Mouse (Mus musculus) liver, embryonic 14.5 days (tissue): Measurements from ENCODE around the gene Gm49320. TPM values are rescaled to one million over a fixed set of nuclear protein-coding genes. Genes with fewer than 3 reads are reported as not detected.

Experiments used
- ATAC-seq: fragments of 200-750 bp; cut with Nextera tagmentation; 2 replicates; pipeline ENCODE4 v1.8.0; 2017; ENCODE audit warnings: moderate number of reproducible peaks, mild to moderate bottlenecking, moderate library complexity; ENCODE audit not compliant: insufficient read depth
- DNase-seq, 3 experiments: peaks; one replicate each; pipeline ENCODE4 v3.0.0-alpha.2; 2012 to 2013; ENCODE audit warnings: low read depth in 3 of 3, low spot score in 3 of 3
- H3K27ac ChIP-seq: fragments of 300-500 bp; sonication (generic); 2 replicates; pipeline ENCODE4 v1.5.1; 2014; ENCODE audit warnings: moderate library complexity, mild to moderate bottlenecking, control low read depth, inconsistent platforms
- H3K27me3 ChIP-seq: fragments of 300-500 bp; sonication (generic); 2 replicates; pipeline ENCODE4 v1.6.1; 2014; ENCODE audit warnings: mild to moderate bottlenecking, low read length, moderate library complexity; ENCODE audit not compliant: control insufficient read depth, insufficient read depth
- H3K36me3 ChIP-seq: fragments of 300-500 bp; sonication (generic); replicated peaks from 2 replicates; pipeline ENCODE4 v1.6.1; 2014; ENCODE audit warnings: low read depth; ENCODE audit not compliant: control insufficient read depth, insufficient read depth
- H3K4me1 ChIP-seq, 2 experiments: fragments of 200-500 bp in 1 of 2; fragments of 300-500 bp in 1 of 2; sonication (generic) in 1 of 2; replicated peaks; 2 replicates each; pipeline ENCODE4 v1.6.1; 2012 to 2014; ENCODE audit warnings: antibody characterized with exemption in 1 of 2, inconsistent platforms in 1 of 2, low read length in 1 of 2; ENCODE audit not compliant: control insufficient read depth in 2 of 2, insufficient read depth in 2 of 2
- H3K4me2 ChIP-seq: fragments of 300-500 bp; sonication (generic); 2 replicates; pipeline ENCODE4 v1.6.1; 2014; ENCODE audit warnings: low read depth, mild to moderate bottlenecking, control low read depth, moderate library complexity
- H3K4me3 ChIP-seq, 2 experiments: fragments of 200-500 bp in 1 of 2; fragments of 300-500 bp in 1 of 2; sonication (generic) in 1 of 2; 2 replicates each; pipeline ENCODE4 v1.5.1; 2012 to 2014; ENCODE audit warnings: low read depth in 2 of 2, low read length in 2 of 2, mild to moderate bottlenecking in 2 of 2, control low read depth in 1 of 2, inconsistent platforms in 1 of 2, moderate library complexity in 1 of 2; ENCODE audit not compliant: insufficient read depth in 1 of 2
- H3K9ac ChIP-seq: fragments of 300-500 bp; sonication (generic); replicated peaks from 2 replicates; pipeline ENCODE4 v1.6.1; 2014; ENCODE audit warnings: mild to moderate bottlenecking, control low read depth, moderate library complexity
- H3K9me3 ChIP-seq: fragments of 300-500 bp; sonication (generic); 2 replicates; pipeline ENCODE4 v1.6.1; 2016; ENCODE audit warnings: low read length, mixed read lengths; ENCODE audit not compliant: control insufficient read depth
- CTCF ChIP-seq: IDR thresholded peaks from 2 replicates; pipeline ENCODE4 v1.5.1; 2016; ENCODE audit warnings: antibody characterized with exemption, low read depth, control low read depth
- EP300 ChIP-seq: IDR thresholded peaks from 2 replicates; pipeline ENCODE4 v1.6.1; 2016; ENCODE audit warnings: antibody characterized with exemption, low read depth
- WGBS: fragments of 180-500 bp; shearing (Covaris S2); extraction: QIAGEN DNeasy Blood & Tissue Kit; methylation state at CpG from one replicate; pipeline ENCODE4 v1.1.7; 2014; ENCODE audit not compliant: insufficient replicate concordance; 5-methylcytosine and 5-hydroxymethylcytosine counted together
- polyA plus RNA-seq, 2 experiments: library from polyadenylated mRNA; depleted of rRNA in 1 of 2; stranded (reverse) in 1 of 2; unstranded in 1 of 2; fragments of >200 nt; fragmentation: Nextera tagmentation in 1 of 2; extraction: Ambion mirVana in 1 of 2; gene quantifications; 2 replicates each; pipeline versions ENCODE4 v1.2.1 to v1.2.3; 2012 to 2014

Gene Gm49320
- polyA plus RNA-seq, 2 experiments, result 0.14 to 0.47 TPM

- DNase-seq (no peak), ATAC-seq (no peak)
- peaks cover 50% of the 10 kb centered on the region for H3K36me3 ChIP-seq
- H3K4me3 ChIP-seq, result no peak overlapping the region
- TF ChIP-seq EP300, result no peak
- TF ChIP-seq CTCF, result no peak
- no peak overlapping the region for H3K27ac ChIP-seq
- no peaks in the 10 kb centered on the region for H3K27me3 ChIP-seq
- no peak overlapping the region for H3K4me2 ChIP-seq
- no peaks in the 10 kb centered on the region for H3K9me3 ChIP-seq
- no peaks in the 10 kb centered on the region for H3K4me1 ChIP-seq
- 80% methylated on average over 15 of the region's 15 CpGs for WGBS
- H3K9ac ChIP-seq, result no peak overlapping the region
These were observed 26.7 kb downstream of the Gm49320 start for GRCm38 (mm10) chr8:4265160-4265914.

- no peak overlapping the region for H3K27ac ChIP-seq
- no peaks in the 10 kb centered on the region for H3K27me3 ChIP-seq
- TF ChIP-seq CTCF, result peak; percentile 68
- TF ChIP-seq EP300, result no peak
- H3K9me3 ChIP-seq, result no peaks in the 10 kb centered on the region
- H3K4me2 ChIP-seq, result no peak overlapping the region
- H3K4me1 ChIP-seq, result no peaks in the 10 kb centered on the region
- ATAC-seq (peak; percentile 47; the same call in 1 of the 2 replicates), DNase-seq (no peak)
- WGBS, result 81% methylated on average over 15 of the region's 15 CpGs
- peaks cover 49% of the 10 kb centered on the region for H3K36me3 ChIP-seq
- H3K4me3 ChIP-seq, result no peak overlapping the region
- no peak overlapping the region for H3K9ac ChIP-seq
These were observed 29.0 kb downstream of the Gm49320 start for GRCm38 (mm10) chr8:4267627-4268026.

- WGBS, result 86% methylated on average over 6 of the region's 6 CpGs
- no peaks in the 10 kb centered on the region for H3K9me3 ChIP-seq
- ATAC-seq, result no peak
- peaks cover 3 to 7% of the 10 kb centered on the region in 2 experiments for H3K4me1 ChIP-seq
- H3K36me3 ChIP-seq, result peaks cover 52% of the 10 kb centered on the region
- no peak overlapping the region for H3K27ac ChIP-seq
- H3K27me3 ChIP-seq, result no peaks in the 10 kb centered on the region
- H3K4me3 ChIP-seq, result no peak overlapping the region
- DNase-seq, result no peak
- H3K9ac ChIP-seq, result no peak overlapping the region
- H3K4me2 ChIP-seq, result no peak overlapping the region
- no peak for TF ChIP-seq EP300
- TF ChIP-seq CTCF, result no peak
These were observed 30.9 kb downstream of the Gm49320 start for GRCm38 (mm10) chr8:4269609-4270008.

GRCm38 (mm10) chr8:4275275-4276110 lies 36.8 kb downstream of the Gm49320 start, which contains the start of gene Timm44:
Gene Timm44, minus strand, starts transcription at chr8:4275913.
- H3K36me3 ChIP-seq, result peaks cover 12% of the 10 kb centered on the region
- peak within 1 kb of the TSS; percentile 74 to 94 for H3K4me3 ChIP-seq
- ATAC-seq, result peak; percentile 96
- TF ChIP-seq EP300, result no peak
- TF ChIP-seq CTCF, result no peak
- peaks cover 9 to 15% of the 10 kb centered on the region in 2 experiments for H3K4me1 ChIP-seq
- under 1% methylated on average over 39 of the region's 39 CpGs for WGBS
- no peaks in the 10 kb centered on the region for H3K27me3 ChIP-seq
- H3K4me2 ChIP-seq, result peak within 1 kb of the TSS; percentile 86
- peak; percentile 91 to 93 (median 92) for DNase-seq
- H3K27ac ChIP-seq, result peak within 1 kb of the TSS; percentile 15
- H3K9ac ChIP-seq, result peak within 1 kb of the TSS; percentile 83
- H3K9me3 ChIP-seq, result no peaks in the 10 kb centered on the region

- WGBS, result 25% methylated on average over 9 of the region's 9 CpGs
- peak overlapping the region; percentile 74 to 94 for H3K4me3 ChIP-seq
- H3K27ac ChIP-seq, result peak overlapping the region; percentile 15
- H3K9ac ChIP-seq, result peak overlapping the region; percentile 66
- H3K9me3 ChIP-seq, result no peaks in the 10 kb centered on the region
- H3K27me3 ChIP-seq, result no peaks in the 10 kb centered on the region
- peak overlapping the region; percentile 86 for H3K4me2 ChIP-seq
- ATAC-seq (peak; percentile 47), DNase-seq (no peak)
- peaks cover 9% of the 10 kb centered on the region for H3K36me3 ChIP-seq
- peaks cover 9 to 15% of the 10 kb centered on the region in 2 experiments for H3K4me1 ChIP-seq
- TF ChIP-seq EP300 (no peak), CTCF (no peak)
These were observed 37.4 kb downstream of the Gm49320 start for GRCm38 (mm10) chr8:4276111-4276465.
